Mouse (Mus musculus): Measurements from ENCODE around the gene Mnd1. TPM values are rescaled to one million over a fixed set of nuclear protein-coding genes. Genes with fewer than 3 reads are reported as not detected.

Gene Mnd1
- polyA plus RNA-seq, 1 experiment from 2014 or later: 10.7 TPM

DNA sequence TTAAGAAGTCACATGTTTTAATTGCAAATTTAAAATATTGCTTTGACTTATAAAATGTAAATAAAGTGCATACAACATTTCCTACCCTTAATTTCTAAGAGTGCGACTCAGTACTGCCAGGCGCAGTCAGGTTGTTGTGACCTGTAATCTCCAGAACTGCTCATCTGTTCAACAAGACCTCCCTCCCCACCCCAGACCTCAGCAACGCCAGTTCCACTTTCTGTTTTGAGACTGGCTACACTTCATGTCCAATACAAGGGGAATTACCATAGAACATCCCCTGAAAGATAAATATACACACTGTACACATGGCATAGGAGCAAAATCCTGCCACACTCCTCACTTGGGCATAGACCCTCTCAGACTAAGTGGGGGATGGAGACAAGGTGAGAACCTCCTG is 28.9 kb downstream of the Mnd1 start:
- DNase-seq (ENCODE audit: low spot score) (no peak), ATAC-seq (ENCODE audit: low FRiP score, low TSS enrichment) (no peak)
- H3K36me3 ChIP-seq (ENCODE audit: control insufficient read depth, insufficient read depth, low read length): no peaks in the 10 kb centered on the region
- no peaks in the 10 kb centered on the region for H3K27me3 ChIP-seq (ENCODE audit: control insufficient read depth, insufficient read depth, low read length)
- no peaks in the 10 kb centered on the region for H3K4me1 ChIP-seq (replicated peaks; ENCODE audit: control insufficient read depth, insufficient read depth)
- no peak overlapping the region for H3K27ac ChIP-seq (replicated peaks)
- WGBS: 83% methylated on average over 3 of the region's 3 CpGs
- H3K9ac ChIP-seq (ENCODE audit: low read length): no peak overlapping the region
- TF ChIP-seq CTCF (IDR thresholded peaks at IDR 0.05; ENCODE audit: low read depth) (no peak), EP300 (optimal IDR thresholded peaks at IDR 0.05) (no peak)
- H3K4me2 ChIP-seq (replicated peaks; ENCODE audit: low read depth): no peak overlapping the region
- no peaks in the 10 kb centered on the region for H3K9me3 ChIP-seq (ENCODE audit: control insufficient read depth, low read length)
- no peak overlapping the region for H3K4me3 ChIP-seq (ENCODE audit: low read depth, low read length)

DNA sequence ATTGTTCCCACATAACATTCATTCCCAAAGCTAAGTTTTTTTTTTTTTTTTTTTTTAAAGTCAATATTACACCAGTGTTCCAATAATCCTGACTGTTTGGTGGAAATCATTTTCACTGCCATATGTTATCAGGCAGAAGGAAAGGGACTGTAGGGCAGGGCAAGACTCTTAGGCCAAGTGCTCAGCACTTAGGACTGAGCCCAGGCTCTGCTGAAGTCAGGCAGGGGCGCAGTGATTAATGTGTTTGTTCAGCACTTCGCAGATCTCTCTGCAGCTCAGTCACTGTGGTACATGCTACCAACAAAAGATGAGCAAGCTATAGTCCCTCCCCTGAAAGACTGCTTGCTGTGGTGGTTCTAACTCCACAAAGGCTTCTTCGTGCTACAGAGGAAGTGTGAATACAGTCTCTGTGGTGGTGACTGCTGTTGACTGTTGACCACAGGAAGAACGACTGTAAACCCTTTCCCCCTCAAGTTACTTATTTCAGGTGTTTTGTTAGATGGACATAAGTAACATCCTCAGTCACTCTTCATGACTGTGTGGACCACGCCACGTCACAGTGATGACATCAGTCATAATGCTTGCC is 29.8 kb downstream of the Mnd1 start:
- no peak overlapping the region for H3K27ac ChIP-seq (replicated peaks)
- no peaks in the 10 kb centered on the region for H3K9me3 ChIP-seq (ENCODE audit: control insufficient read depth, low read length)
- no peak for ATAC-seq (ENCODE audit: low FRiP score, low TSS enrichment)
- no peak overlapping the region for H3K9ac ChIP-seq (ENCODE audit: low read length)
- no peaks in the 10 kb centered on the region for H3K27me3 ChIP-seq (ENCODE audit: control insufficient read depth, insufficient read depth, low read length)
- TF ChIP-seq EP300 (optimal IDR thresholded peaks at IDR 0.05): no peak
- no peak for TF ChIP-seq CTCF (IDR thresholded peaks at IDR 0.05; ENCODE audit: low read depth)
- H3K36me3 ChIP-seq (ENCODE audit: control insufficient read depth, insufficient read depth, low read length): no peaks in the 10 kb centered on the region
- WGBS: 57% methylated on average over 6 of the region's 6 CpGs
- no peak for DNase-seq (ENCODE audit: low spot score)
- H3K4me1 ChIP-seq (replicated peaks; ENCODE audit: control insufficient read depth, insufficient read depth): no peaks in the 10 kb centered on the region
- no peak overlapping the region for H3K4me3 ChIP-seq (ENCODE audit: low read depth, low read length)
- H3K4me2 ChIP-seq (replicated peaks; ENCODE audit: low read depth): no peak overlapping the region

DNA sequence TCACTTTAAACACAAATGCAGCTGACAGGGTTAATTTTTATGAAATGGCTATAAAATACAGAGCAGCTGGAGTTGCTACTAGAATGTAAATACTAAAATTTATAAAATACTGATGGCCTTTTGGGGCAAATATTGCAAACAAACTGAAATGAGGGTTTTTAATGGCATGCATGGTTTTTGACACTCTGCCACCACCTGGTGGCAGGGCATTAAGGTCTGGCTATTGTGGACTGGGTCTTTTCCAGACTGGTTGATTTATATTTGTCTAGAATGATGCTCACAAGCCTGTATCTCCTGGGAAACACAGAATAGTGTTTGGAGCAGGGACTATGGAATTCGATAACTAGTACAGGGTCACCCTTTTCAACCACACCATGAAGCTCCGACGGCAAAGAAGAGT is 32.1 kb downstream of the Mnd1 start:
- TF ChIP-seq EP300 (optimal IDR thresholded peaks at IDR 0.05) (no peak), CTCF (IDR thresholded peaks at IDR 0.05; ENCODE audit: low read depth) (peak; percentile 79)
- Histone ChIP-seq H3K4me1 (replicated peaks; ENCODE audit: control insufficient read depth, insufficient read depth) (no peaks in the 10 kb centered on the region), H3K9me3 (ENCODE audit: control insufficient read depth, low read length) (no peaks in the 10 kb centered on the region), H3K4me2 (replicated peaks; ENCODE audit: low read depth) (no peak overlapping the region), H3K4me3 (ENCODE audit: low read depth, low read length) (no peak overlapping the region), H3K27me3 (ENCODE audit: control insufficient read depth, insufficient read depth, low read length) (no peaks in the 10 kb centered on the region), H3K36me3 (ENCODE audit: control insufficient read depth, insufficient read depth, low read length) (no peaks in the 10 kb centered on the region), H3K9ac (ENCODE audit: low read length) (no peak overlapping the region), H3K27ac (replicated peaks) (no peak overlapping the region)
- DNase-seq (ENCODE audit: low spot score): peak; percentile 18
- 56% methylated on average over 3 of the region's 3 CpGs for WGBS
- no peak for ATAC-seq (ENCODE audit: low FRiP score, low TSS enrichment)

DNA sequence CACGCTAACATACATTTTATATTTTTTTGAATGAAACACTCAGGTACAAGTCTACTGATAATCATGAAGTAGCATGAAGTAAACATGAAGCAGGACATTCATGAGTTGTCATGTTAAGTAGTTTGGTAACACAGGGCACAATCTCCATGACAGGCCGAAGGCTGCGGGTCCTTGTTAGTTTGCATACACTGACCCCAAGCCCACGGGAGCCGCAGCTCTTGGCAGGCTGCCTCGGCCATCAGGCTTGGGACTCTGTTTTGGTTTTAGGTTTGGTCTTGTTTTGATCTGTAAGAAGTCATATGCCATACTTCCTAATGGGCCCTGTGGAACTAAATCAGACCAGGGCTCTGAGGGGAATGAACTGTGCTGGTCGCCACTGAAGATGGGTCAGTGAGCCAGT is 36.9 kb downstream of the Mnd1 start:
- ATAC-seq (ENCODE audit: low FRiP score, low TSS enrichment): no peak

DNA sequence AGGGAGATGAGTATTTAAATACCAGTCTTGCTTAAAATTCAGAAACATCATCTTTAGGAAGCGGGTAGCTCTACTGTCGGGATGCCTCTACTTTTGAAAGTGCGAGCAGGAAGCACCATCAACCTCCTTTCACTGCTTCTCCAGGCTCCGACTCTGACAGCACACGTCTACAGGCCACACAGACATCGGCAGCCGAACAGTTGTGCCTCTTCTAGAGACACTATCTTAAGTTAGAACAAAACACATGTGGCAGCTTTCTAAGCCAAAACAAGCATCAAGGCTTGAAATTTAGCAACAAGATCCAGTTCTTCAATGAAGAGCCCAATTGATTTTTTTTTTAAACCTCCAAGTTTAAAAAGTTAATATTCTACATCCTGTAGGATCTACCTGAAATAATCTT is 37.4 kb downstream of the Mnd1 start:
- Histone ChIP-seq H3K4me2 (replicated peaks; ENCODE audit: low read depth) (no peak overlapping the region), H3K27ac (replicated peaks) (no peak overlapping the region), H3K4me3 (ENCODE audit: low read depth, low read length) (no peak overlapping the region), H3K9ac (ENCODE audit: low read length) (no peak overlapping the region), H3K4me1 (replicated peaks; ENCODE audit: control insufficient read depth, insufficient read depth) (no peaks in the 10 kb centered on the region), H3K9me3 (ENCODE audit: control insufficient read depth, low read length) (no peaks in the 10 kb centered on the region), H3K27me3 (ENCODE audit: control insufficient read depth, insufficient read depth, low read length) (no peaks in the 10 kb centered on the region), H3K36me3 (ENCODE audit: control insufficient read depth, insufficient read depth, low read length) (no peaks in the 10 kb centered on the region)
- TF ChIP-seq CTCF (IDR thresholded peaks at IDR 0.05; ENCODE audit: low read depth): no peak
- no peak for TF ChIP-seq EP300 (optimal IDR thresholded peaks at IDR 0.05)
- 82% methylated on average over 7 of the region's 7 CpGs for WGBS
- no peak for DNase-seq (ENCODE audit: low spot score)
- no peak for ATAC-seq (ENCODE audit: low FRiP score, low TSS enrichment)

More for the DNA sequence above, 36.9 kb downstream of the Mnd1 start:
- H3K27me3 ChIP-seq (ENCODE audit: control insufficient read depth, insufficient read depth, low read length): no peaks in the 10 kb centered on the region
- WGBS: 65% methylated on average over 7 of the region's 7 CpGs
- H3K9ac ChIP-seq (ENCODE audit: low read length): no peak overlapping the region
- H3K4me2 ChIP-seq (replicated peaks; ENCODE audit: low read depth): no peak overlapping the region
- no peak for DNase-seq (ENCODE audit: low spot score)
- no peaks in the 10 kb centered on the region for H3K9me3 ChIP-seq (ENCODE audit: control insufficient read depth, low read length)
- no peak for TF ChIP-seq EP300 (optimal IDR thresholded peaks at IDR 0.05)
- TF ChIP-seq CTCF (IDR thresholded peaks at IDR 0.05; ENCODE audit: low read depth): no peak
- H3K36me3 ChIP-seq (ENCODE audit: control insufficient read depth, insufficient read depth, low read length): no peaks in the 10 kb centered on the region
- H3K4me1 ChIP-seq (replicated peaks; ENCODE audit: control insufficient read depth, insufficient read depth): no peaks in the 10 kb centered on the region
- H3K4me3 ChIP-seq (ENCODE audit: low read depth, low read length): no peak overlapping the region
- H3K27ac ChIP-seq (replicated peaks): no peak overlapping the region

DNA sequence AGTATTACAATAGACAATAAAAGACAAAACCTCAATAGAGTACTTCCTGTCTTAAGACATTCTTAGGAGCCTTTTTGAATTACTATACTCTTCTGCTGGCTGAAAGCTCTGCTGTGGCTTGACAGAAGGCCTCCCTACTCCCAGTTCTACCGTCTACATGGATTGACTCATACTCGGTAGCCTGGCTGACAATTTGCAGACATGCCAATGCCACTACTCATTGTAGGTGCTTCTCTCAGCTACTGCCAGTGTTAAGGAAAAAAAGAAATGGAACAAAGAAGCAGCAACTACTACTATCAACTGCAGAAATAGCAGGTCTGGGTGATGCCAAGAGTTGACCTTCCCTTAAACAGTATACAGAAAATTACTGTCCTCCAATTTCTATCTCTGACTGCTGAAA is 47.0 kb downstream of the Mnd1 start:
- H3K4me1 ChIP-seq (replicated peaks; ENCODE audit: control insufficient read depth, insufficient read depth): no peaks in the 10 kb centered on the region
- DNase-seq (ENCODE audit: low spot score) (no peak), ATAC-seq (ENCODE audit: low FRiP score, low TSS enrichment) (no peak)
- H3K36me3 ChIP-seq (ENCODE audit: control insufficient read depth, insufficient read depth, low read length): no peaks in the 10 kb centered on the region
- no peak overlapping the region for H3K27ac ChIP-seq (replicated peaks)
- 56% methylated on average over 2 of the region's 2 CpGs for WGBS
- H3K4me3 ChIP-seq (ENCODE audit: low read depth, low read length): no peak overlapping the region
- no peaks in the 10 kb centered on the region for H3K9me3 ChIP-seq (ENCODE audit: control insufficient read depth, low read length)
- TF ChIP-seq CTCF (IDR thresholded peaks at IDR 0.05; ENCODE audit: low read depth): no peak
- TF ChIP-seq EP300 (optimal IDR thresholded peaks at IDR 0.05): no peak
- H3K9ac ChIP-seq (ENCODE audit: low read length): no peak overlapping the region
- H3K27me3 ChIP-seq (ENCODE audit: control insufficient read depth, insufficient read depth, low read length): no peaks in the 10 kb centered on the region
- no peak overlapping the region for H3K4me2 ChIP-seq (replicated peaks; ENCODE audit: low read depth)
